Mouse (Mus musculus): ENCODE measurements around the gene Gm11172. TPM values are rescaled to one million over a fixed set of nuclear protein-coding genes. Genes with fewer than 3 reads are reported as not detected.
"Not testable (repeated sequence)": the region's sequence is repeated elsewhere in the genome, so short reads cannot be mapped to it uniquely, and the experiment has no call there.

Gm11172 gene
- polyA plus RNA-seq, 1 experiment from 2014 or later = not detected

GRCm38 (mm10) chr16:10786782-10787547 lies 25.8 kb upstream of the Gm11172 start:
- 67% methylated on average over 4 of the region's 4 CpGs for WGBS
- H3K4me2 ChIP-seq = no peak overlapping the region
- ATAC-seq (ENCODE audit: low FRiP score) = no peak

GRCm38 (mm10) chr16:10787548-10788058 lies 25.1 kb upstream of the Gm11172 start:
- Histone ChIP-seq H3K9ac (no peak overlapping the region), H3K27ac (no peak overlapping the region), H3K4me2 (no peak overlapping the region), H3K36me3 (replicated peaks) (no peaks in the 10 kb centered on the region), H3K4me3 (replicated peaks) (no peak overlapping the region), H3K9me3 (no peaks in the 10 kb centered on the region), H3K4me1 (peaks cover 21% of the 10 kb centered on the region), H3K27me3 (peaks cover 23% of the 10 kb centered on the region)
- WGBS = 90% methylated on average over 7 of the region's 7 CpGs
- ATAC-seq (ENCODE audit: low FRiP score) = no peak

More at GRCm38 (mm10) chr16:10786782-10787547, 25.8 kb upstream of the Gm11172 start:
- Histone ChIP-seq H3K36me3 (replicated peaks) (no peaks in the 10 kb centered on the region), H3K4me1 (peaks cover 27% of the 10 kb centered on the region), H3K27me3 (peaks cover 27% of the 10 kb centered on the region), H3K9me3 (no peaks in the 10 kb centered on the region), H3K27ac (no peak overlapping the region; the same call in 1 of the 2 replicates), H3K4me3 (replicated peaks) (no peak overlapping the region), H3K9ac (no peak overlapping the region)

- 57% methylated on average over 16 of the region's 16 CpGs for WGBS
- H3K4me3 ChIP-seq (replicated peaks) = no peak within 1 kb of the TSS
- ATAC-seq (ENCODE audit: low FRiP score) = no peak
- no peak within 1 kb of the TSS for H3K4me2 ChIP-seq
- no peak within 1 kb of the TSS for H3K27ac ChIP-seq
- no peaks in the 10 kb centered on the region for H3K36me3 ChIP-seq (replicated peaks)
- peaks cover 17% of the 10 kb centered on the region for H3K27me3 ChIP-seq
- H3K9ac ChIP-seq = no peak within 1 kb of the TSS
- no peaks in the 10 kb centered on the region for H3K9me3 ChIP-seq
- peaks cover 16% of the 10 kb centered on the region for H3K4me1 ChIP-seq
Observed at GRCm38 (mm10) chr16:10788271-10788670, 24.4 kb upstream of the Gm11172 start, which contains the start of gene Tnp2. Tnp2 (minus strand) TSS chr16:10788660.

GRCm38 (mm10) chr16:10788866-10789265 lies 23.8 kb upstream of the Gm11172 start:
- Histone ChIP-seq H3K36me3 (replicated peaks) (no peaks in the 10 kb centered on the region), H3K9ac (no peak overlapping the region), H3K27me3 (peaks cover 11% of the 10 kb centered on the region), H3K4me2 (no peak overlapping the region), H3K27ac (no peak overlapping the region), H3K4me1 (peaks cover 16% of the 10 kb centered on the region), H3K4me3 (replicated peaks) (no peak overlapping the region), H3K9me3 (no peaks in the 10 kb centered on the region)
- no peak for ATAC-seq (ENCODE audit: low FRiP score)
- WGBS = 37% methylated on average over 4 of the region's 4 CpGs

- Histone ChIP-seq H3K27ac (no peak within 1 kb of the TSS), H3K27me3 (peaks cover under 1% of the 10 kb centered on the region; the same call in 1 of the 2 replicates), H3K9me3 (no peaks in the 10 kb centered on the region), H3K4me1 (peaks cover 9% of the 10 kb centered on the region; the same call in 1 of the 2 replicates), H3K9ac (no peak within 1 kb of the TSS), H3K36me3 (replicated peaks) (no peaks in the 10 kb centered on the region), H3K4me3 (replicated peaks) (no peak within 1 kb of the TSS), H3K4me2 (no peak within 1 kb of the TSS)
- ATAC-seq (ENCODE audit: low FRiP score) = no peak
- WGBS = 82% methylated on average over 9 of the region's 9 CpGs
Observed at GRCm38 (mm10) chr16:10790702-10791101, 22.0 kb upstream of the Gm11172 start, which contains the start of gene Prm3. Prm3 (minus strand) TSS chr16:10790914.

- Histone ChIP-seq H3K4me3 (replicated peaks) (no peak within 1 kb of the TSS), H3K9ac (no peak within 1 kb of the TSS), H3K27ac (no peak within 1 kb of the TSS), H3K9me3 (no peaks in the 10 kb centered on the region), H3K4me2 (no peak within 1 kb of the TSS), H3K27me3 (peaks cover 12% of the 10 kb centered on the region), H3K36me3 (replicated peaks) (no peaks in the 10 kb centered on the region), H3K4me1 (no peaks in the 10 kb centered on the region)
- no peak for ATAC-seq (ENCODE audit: low FRiP score)
- 80% methylated on average over 6 of the region's 6 CpGs for WGBS
Observed at GRCm38 (mm10) chr16:10796034-10796433, 16.7 kb upstream of the Gm11172 start, which contains the start of gene Prm2. Prm2 (minus strand) TSS chr16:10796134.

- not testable (repeated sequence) for H3K4me3 ChIP-seq (replicated peaks); H3K27me3 ChIP-seq; H3K27ac ChIP-seq; ATAC-seq (ENCODE audit: low FRiP score); H3K36me3 ChIP-seq (replicated peaks); H3K9me3 ChIP-seq; H3K4me2 ChIP-seq; H3K4me1 ChIP-seq; H3K9ac ChIP-seq
- WGBS = 86% methylated on average over 3 of the region's 3 CpGs
Observed at GRCm38 (mm10) chr16:10802420-10802819, 10.3 kb upstream of the Gm11172 start.

GRCm38 (mm10) chr16:10805789-10806527 lies 6.8 kb upstream of the Gm11172 start, which contains the start of gene Prm1:
Prm1 (minus strand) TSS chr16:10805839.
- Histone ChIP-seq H3K4me1 (no peaks in the 10 kb centered on the region), H3K4me2 (no peak within 1 kb of the TSS), H3K27ac (no peak within 1 kb of the TSS), H3K36me3 (replicated peaks) (no peaks in the 10 kb centered on the region), H3K9me3 (no peaks in the 10 kb centered on the region), H3K4me3 (replicated peaks) (no peak within 1 kb of the TSS), H3K9ac (no peak within 1 kb of the TSS), H3K27me3 (0 out of 2 replicates have a peak, but pooled peaks cover 4% of the 10 kb centered on the region)
- ATAC-seq (ENCODE audit: low FRiP score) = no peak
- 83% methylated on average over 10 of the region's 10 CpGs for WGBS

- no peak overlapping the region for H3K4me2 ChIP-seq
- H3K4me3 ChIP-seq (replicated peaks) = no peak overlapping the region
- H3K36me3 ChIP-seq (replicated peaks) = no peaks in the 10 kb centered on the region
- WGBS = 92% methylated on average over 1 of the region's 1 CpGs
- H3K27me3 ChIP-seq = no peaks in the 10 kb centered on the region
- ATAC-seq (ENCODE audit: low FRiP score) = no peak
- H3K27ac ChIP-seq = no peak overlapping the region
- H3K4me1 ChIP-seq = no peaks in the 10 kb centered on the region
- H3K9ac ChIP-seq = no peak overlapping the region
- no peaks in the 10 kb centered on the region for H3K9me3 ChIP-seq
Observed at GRCm38 (mm10) chr16:10810376-10810775, 2.3 kb upstream of the Gm11172 start.

GRCm38 (mm10) chr16:10813726-10814125 lies 1.0 kb downstream of the Gm11172 start:
- H3K9ac ChIP-seq = no peak overlapping the region
- no peak for ATAC-seq (ENCODE audit: low FRiP score)
- H3K4me1 ChIP-seq = no peaks in the 10 kb centered on the region
- H3K27ac ChIP-seq = no peak overlapping the region
- WGBS = 79% methylated on average over 4 of the region's 4 CpGs
- no peak overlapping the region for H3K4me3 ChIP-seq (replicated peaks)
- H3K27me3 ChIP-seq = no peaks in the 10 kb centered on the region
- no peaks in the 10 kb centered on the region for H3K9me3 ChIP-seq
- no peak overlapping the region for H3K4me2 ChIP-seq
- no peaks in the 10 kb centered on the region for H3K36me3 ChIP-seq (replicated peaks)

GRCm38 (mm10) chr16:10814864-10815263 lies 2.1 kb downstream of the Gm11172 start:
- Histone ChIP-seq H3K27ac (no peak overlapping the region), H3K4me3 (replicated peaks) (no peak overlapping the region), H3K27me3 (no peaks in the 10 kb centered on the region), H3K9ac (no peak overlapping the region), H3K36me3 (replicated peaks) (no peaks in the 10 kb centered on the region), H3K9me3 (no peaks in the 10 kb centered on the region), H3K4me2 (no peak overlapping the region), H3K4me1 (no peaks in the 10 kb centered on the region)
- no peak for ATAC-seq (ENCODE audit: low FRiP score)
- 91% methylated on average over 4 of the region's 4 CpGs for WGBS

GRCm38 (mm10) chr16:10818579-10819135 lies 5.9 kb downstream of the Gm11172 start:
- Histone ChIP-seq H3K9ac (no peak overlapping the region), H3K9me3 (no peaks in the 10 kb centered on the region), H3K36me3 (replicated peaks) (no peaks in the 10 kb centered on the region), H3K27ac (no peak overlapping the region), H3K4me1 (no peaks in the 10 kb centered on the region), H3K4me3 (replicated peaks) (no peak overlapping the region), H3K4me2 (no peak overlapping the region), H3K27me3 (no peaks in the 10 kb centered on the region)
- 85% methylated on average over 4 of the region's 4 CpGs for WGBS
- ATAC-seq (ENCODE audit: low FRiP score) = no peak
